Mouse (Mus musculus) activated CD4-positive, CD25-positive, alpha-beta regulatory T cell, adult 4 months (primary cell): ENCODE data around the gene Sppl2b. TPM values are rescaled to one million over a fixed set of nuclear protein-coding genes. Genes with fewer than 3 reads are reported as not detected.
"Not testable (repeated sequence)": the region's sequence is repeated elsewhere in the genome, so short reads cannot be mapped to it uniquely, and the experiment has no call there.

Experiments used
- ATAC-seq: one replicate; pipeline ENCODE4 v1.8.0; 2017
- polyA plus RNA-seq, 2 experiments: library from polyadenylated mRNA; unstranded; fragments of 100-300 nt; shearing (Covaris generic); gene quantifications; one replicate each; pipeline ENCODE4 v1.2.1; 2017

Sppl2b gene
- polyA plus RNA-seq = 10 to 100 TPM in 1 of 2 experiments, 1 to 10 TPM in 1; 8.9 to 18.4 TPM

DNA sequence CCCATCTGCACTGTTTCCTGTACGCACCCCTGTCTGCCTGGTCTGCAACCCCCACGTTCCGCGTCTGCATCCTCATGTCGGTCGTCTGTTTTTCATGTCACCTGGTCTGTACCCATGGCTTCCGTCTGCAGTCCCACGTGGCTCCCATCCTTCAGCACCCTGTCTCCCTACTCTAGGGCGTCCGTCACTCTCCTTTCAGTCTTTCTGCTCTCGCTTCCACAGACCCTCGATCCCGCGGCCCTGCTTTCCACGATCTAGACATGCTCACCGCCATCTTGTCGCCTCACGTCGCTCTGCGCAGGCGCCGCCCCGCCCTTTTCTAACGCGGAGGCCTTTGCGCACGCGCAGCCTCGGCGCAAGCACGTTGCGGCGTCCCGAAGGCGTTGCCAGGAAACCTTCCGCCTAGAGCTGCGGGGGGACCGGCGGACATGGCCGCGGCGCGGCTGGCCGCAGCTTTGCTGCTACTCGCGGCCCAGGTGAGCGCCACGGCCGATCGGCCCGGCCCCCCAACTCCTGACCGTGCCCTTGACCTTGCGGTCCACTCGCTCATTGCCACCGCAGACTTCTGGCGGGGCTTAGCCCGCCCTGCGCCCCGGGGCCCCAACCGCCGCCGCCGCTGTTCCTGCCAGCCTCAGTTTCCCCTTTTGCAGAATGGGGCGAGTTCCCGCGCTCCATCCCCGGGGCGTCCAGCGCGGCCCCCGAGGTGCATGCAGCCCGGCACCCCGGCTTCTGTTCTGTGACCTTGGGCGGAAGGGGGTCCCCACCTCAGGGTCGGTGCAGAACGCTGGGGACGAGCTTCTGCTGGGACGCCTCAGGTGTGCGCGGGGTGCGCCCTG lies at the start of gene Sppl2b, which contains the start of gene Lsm7:
Sppl2b (plus strand) TSS at position 363 of the 836 bp plus-strand sequence.
Lsm7 (minus strand) TSS at position 297 of the 836 bp plus-strand sequence.
- peak; percentile 70 for ATAC-seq

DNA sequence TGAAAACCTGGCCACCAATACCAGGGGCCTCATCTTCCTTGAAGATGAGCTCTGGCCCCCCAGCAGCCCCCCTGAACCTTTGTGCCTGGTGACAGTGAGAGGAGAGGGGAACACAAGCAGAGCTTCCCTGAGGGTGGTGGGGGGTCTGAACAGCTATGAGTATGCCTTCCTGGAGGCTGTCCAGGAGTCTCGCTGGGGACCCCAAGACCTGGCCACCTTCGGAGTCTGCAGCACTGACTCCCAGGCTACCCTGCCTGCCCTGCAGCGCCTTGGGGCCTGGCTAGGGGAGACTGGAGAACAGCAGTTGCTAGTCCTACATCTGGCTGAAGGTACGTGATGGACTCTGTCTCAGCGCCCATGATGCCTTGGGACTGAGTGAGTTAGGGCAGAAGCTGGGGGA lies 49.8 kb upstream of the Sppl2b start:
- no peak for ATAC-seq

DNA sequence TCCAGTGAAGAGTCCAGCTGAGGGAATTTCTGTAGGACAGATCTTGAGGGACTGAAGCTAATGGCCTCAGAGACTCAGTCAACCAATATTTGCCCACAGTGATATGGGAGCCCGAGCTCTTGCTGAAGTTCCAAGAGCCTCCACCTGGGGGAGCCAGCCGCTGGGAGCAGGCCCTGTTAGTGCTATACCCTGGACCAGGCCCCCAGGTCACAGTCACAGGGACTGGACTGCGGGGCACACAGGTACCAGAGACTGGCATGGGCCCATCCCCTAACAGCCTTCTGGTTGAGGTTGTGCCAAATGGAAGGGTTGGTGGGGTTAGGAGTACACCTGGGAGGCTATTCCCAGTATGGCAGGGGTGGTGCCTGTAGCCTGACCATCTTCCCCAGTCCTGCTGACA lies 49.1 kb upstream of the Sppl2b start:
- peak; percentile 56 for ATAC-seq

DNA sequence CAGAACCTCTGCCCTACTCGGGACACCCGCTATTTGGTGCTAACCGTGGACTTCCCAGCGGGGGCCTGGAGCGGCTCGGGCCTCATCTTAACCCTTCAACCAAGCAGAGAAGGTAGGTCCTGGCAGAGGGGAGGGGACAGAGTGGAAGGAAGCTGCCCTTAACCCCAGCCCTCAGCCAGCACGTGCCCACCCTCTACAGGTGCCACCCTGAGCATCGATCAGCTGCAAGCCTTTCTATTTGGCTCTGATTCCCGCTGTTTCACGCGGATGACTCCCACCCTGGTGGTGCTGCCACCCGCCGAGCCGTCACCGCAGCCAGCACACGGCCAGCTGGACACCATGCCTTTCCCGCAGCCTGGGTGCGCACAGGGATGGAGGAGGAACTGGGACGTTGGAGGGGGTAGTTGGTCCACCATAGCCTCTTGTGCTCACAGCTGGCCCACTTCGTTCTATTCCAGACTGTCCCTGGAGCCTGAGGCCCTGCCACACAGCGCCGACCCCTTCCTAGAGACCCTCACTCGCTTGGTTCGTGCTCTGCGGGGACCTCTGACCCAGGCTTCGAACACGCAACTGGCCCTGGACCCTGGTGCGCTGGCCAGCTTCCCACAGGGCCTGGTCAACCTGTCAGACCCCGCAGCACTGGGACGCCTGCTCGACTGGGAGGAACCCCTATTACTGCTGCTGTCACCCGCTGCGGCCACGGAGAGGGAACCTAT lies 48.6 kb upstream of the Sppl2b start:
- ATAC-seq = no peak

DNA sequence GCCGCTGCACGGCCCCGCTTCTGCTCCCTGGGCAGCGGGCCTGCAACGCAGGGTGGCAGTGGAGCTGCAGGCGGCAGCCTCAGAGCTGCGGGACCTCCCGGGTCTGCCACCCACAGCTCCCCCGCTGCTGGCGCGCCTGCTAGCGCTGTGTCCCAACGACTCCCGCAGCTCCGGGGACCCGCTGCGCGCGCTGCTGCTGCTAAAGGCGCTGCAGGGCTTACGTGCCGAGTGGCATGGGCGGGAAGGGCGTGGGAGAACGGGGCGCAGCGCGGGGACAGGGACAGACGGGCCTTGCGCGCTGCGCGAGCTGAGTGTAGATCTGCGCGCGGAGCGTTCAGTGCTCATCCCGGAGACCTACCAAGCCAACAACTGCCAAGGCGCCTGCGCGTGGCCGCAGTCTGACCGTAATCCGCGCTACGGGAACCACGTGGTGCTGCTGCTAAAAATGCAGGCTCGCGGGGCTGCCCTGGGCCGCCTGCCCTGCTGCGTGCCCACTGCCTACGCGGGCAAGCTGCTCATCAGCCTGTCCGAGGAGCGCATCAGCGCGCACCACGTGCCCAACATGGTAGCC lies 47.9 kb upstream of the Sppl2b start:
- peak; percentile 31 for ATAC-seq

DNA sequence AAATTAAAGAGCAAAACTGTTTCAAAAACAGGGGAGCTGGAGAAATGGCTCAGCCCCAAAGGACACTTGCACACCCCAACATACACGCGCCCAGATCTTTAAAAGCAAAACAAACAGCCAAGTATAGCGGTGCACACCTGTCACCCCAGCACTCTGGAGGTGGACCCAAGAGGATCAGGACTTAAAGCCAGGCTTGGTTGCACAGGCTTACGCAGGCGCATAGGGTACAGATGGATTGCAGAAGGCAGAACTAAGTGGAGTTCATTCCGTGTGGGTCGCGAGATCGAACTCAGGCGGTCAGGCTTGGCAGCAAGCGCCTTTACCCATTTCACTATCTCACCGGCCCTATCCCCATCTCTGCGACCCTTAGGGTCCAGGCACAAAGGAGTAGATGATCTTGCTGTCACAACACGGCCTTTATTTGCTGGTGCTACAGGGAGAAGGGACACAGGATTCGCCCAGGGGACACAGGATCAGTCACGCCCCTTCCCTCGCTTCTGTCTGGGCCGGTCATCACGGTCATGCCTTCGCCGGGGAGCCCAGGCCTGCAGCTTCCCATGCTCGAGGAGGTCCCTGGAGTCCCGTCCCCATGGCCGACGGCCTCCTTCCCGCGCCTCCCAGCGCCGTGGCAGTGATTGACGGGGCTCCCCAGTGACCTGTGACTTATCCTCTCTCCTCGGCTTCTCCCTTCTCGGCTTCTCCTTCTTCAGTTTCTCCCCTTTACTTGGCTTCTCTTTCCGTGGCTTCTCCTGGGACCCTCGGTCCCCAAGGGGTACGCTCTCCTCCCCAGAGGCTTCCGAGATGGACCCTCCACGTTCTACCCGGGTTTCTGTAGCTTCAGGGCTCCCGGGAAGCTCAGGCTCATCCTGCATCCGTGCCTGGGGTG lies 46.7 kb upstream of the Sppl2b start:
- ATAC-seq = no peak

DNA sequence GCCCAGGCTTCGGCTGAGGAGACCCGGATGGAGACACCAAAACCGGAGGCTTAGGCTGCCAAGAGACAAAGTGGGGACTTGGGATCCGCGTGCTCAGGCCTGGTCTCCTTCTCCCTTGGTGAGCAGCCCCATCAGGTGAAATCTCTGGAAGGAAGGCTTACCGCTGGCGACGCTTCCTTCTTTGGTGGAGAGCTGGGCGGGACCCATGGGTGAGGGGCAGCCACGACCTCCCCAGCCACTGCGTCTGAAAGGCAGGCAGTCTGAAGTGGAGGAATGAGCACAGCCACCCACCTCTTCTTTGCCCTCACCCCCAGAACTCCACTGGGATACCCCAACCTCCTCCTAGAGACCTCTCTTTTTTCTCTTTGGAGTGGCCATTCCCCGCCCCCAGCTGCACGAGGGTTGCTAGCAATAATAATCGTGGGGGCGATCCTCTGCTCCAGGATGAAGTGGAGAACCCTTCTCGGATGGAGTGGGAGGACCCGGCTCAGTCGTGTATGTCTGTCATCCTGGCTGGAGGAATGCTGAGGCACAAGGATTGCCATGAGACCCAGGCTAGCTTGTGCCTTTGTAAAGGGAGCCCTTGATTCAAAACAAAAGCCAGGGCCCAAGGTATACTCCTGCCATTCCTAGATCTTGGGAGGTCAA lies 46.0 kb upstream of the Sppl2b start:
- no peak for ATAC-seq

DNA sequence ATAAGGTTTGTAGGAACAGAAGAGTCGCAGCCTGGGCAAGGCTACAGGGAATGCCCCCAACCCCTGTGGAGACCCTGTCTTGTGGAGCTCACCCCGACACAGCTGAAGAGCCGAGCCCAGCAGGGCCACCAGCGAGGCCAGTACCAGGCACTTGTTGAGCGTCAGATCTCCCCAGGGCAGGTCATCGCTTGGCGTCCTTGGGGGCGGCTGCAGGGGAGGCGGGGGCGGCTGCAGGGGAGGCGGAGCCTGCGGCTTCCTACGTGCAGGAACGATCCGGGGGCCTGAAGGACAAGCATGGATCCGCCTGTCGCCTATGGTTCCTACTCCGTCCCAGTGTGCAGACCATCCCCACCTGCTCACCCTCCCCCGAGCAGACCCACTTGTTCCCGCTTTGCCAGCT lies 45.0 kb upstream of the Sppl2b start:
- ATAC-seq = no peak

DNA sequence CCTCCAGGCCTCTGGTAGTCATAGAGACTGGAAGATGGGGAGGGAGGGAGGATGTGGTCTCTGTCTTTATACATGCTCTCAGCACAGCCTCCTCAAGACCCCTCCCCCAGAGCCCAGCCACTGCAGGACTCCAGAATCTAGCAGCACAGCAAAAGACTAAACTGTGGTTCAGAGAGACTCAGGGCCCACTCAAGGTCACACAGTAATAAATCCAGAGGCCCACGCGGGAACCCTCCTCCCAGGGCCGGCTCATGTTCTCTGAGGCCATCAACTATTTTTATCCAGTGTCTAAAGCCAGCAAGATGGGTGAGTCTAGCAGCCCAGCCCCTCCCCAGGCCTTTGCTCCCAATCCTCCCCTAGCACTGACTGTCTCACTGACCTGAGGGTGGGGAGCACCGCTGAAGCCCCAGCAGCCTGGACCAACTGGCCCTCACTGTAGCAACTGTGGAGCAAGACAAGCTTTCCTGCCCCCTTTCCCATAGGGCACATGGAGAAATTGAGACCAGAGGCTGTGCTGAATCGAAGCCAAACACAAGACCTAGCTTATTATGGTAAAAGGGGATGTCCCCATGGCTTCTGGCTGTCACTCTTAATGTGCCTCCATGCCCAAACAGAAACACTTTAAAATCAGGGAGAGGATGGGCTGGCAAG lies 42.6 kb upstream of the Sppl2b start:
- no peak for ATAC-seq

DNA sequence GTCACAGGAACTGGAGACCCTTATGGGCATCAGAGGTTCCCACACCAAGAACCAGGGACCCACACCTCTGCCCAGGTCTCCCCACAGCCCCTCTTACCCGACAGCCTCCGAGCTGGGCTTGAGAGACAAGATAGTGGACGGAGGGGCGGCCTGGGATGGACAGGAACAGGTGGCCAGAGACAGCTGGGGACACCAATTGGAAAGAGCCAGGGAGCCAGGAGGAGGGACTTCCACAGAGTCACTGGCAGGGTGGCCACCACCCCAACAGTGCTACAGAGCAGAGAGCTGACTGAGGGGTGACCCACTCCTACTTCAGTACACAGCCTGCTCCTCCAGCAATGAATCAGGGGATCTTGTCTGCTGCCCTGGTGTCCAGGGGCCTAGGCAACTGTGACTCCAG lies 41.7 kb upstream of the Sppl2b start, which contains the start of gene Jsrp1:
Jsrp1 (minus strand) TSS at position 133 of the 400 bp plus-strand sequence.
- ATAC-seq = no peak

DNA sequence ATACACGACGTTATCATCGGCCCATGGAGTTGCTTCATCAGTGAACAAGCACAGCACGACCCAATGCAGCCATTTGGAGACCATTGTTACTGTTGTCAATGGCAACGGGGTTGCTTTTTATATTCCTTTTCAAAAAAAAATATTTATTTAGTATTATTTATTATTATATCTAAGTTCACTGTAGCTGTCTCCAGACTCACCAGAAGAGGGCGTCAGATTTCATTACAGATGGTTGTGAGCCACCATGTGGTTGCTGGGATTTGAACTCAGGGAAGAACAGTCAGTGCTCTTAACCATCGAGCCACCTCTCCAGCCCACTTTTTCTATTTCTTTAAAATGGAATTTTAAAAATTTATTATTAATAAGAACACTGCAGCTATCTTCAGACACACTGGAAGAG lies 40.3 kb upstream of the Sppl2b start:
- ATAC-seq = no peak

DNA sequence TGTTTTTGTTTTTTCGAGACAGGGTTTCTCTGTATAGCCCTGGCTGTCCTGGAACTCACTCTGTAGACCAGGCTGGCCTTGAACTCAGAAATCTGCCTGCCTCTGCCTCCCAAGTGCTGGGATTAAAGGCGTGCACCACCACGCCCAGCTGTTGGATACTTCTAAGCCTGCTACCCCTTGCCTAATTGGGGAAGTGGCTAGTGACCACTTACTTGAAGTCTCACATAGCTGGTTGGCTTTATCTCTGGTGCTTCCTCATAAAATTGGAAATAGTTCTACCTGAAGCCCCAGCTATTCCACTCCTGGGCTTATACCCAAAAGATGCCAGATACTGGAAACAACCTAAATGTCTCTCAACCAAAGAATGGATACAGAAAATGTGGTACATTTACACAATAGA lies 38.8 kb upstream of the Sppl2b start:
- not testable (repeated sequence) for ATAC-seq

DNA sequence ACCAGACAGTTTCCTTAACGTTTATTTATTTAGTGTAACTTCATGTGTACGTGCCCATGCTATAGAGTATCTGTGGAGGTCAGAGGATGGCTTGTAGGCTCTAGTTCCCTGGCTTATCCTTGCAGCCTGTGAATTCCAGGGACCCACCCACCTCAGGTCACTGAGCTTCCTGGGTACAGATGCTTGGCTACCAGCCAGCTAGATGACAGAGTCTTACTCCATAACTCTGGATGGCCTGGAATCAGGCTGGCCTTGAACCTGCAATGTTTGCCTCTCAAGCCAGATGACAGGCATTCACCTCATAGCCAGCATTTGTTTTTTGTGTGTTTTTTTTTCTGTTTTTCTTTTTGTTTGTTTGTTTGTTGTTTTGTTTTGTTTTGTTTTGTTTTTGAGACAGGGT lies 37.9 kb upstream of the Sppl2b start:
- ATAC-seq = no peak

DNA sequence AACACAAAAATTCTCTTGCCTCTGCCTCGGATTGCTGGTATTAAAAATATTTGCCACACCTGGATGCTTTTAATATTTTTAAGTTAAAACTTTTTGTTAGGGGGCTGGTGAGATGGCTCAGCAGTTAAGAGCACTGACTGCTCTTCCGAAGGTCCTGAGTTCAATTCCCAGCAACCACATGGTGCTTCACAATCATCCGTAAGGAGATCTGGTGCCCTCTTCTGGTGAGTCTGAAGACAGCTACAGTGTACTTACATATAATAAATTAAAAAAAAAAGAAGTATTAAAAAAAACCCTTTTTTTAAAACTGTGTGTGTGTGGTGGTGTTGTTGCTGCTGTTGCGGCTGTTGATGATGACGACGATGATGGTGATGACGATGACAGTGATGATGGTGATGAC lies 37.1 kb upstream of the Sppl2b start:
- ATAC-seq = not testable (repeated sequence)

DNA sequence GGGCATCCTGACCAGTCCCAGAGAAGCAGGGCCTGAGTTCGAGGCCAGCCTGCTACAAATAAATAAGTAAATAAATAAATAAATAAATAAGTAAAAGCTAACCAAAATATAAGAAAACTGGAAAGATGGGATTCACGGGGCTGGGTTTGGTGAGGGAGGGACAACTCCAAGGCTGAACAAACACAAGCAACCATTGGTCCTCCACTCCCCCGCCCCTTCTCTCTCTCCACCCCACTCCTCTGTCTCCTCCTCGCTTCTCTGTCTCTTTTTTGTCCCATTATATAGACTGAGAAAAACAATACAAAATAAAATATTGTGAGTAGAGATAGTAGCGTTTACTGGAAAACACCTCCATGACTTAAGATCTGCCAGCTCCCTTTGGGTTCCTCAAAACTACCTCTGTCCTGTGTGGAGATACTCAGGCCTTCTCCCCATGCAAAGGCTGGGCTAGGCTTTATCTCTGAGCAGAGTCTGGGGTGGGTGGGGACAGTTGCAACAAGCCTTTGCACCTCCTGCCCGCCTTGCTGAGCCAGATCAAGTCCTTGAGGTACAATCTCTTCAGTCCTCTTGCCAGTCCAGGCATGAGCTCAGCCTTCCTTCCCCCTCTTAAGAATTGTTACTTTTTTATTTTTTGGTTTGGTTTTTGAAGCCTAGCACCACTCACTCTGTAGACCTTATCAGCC lies 36.3 kb upstream of the Sppl2b start:
- no peak for ATAC-seq

DNA sequence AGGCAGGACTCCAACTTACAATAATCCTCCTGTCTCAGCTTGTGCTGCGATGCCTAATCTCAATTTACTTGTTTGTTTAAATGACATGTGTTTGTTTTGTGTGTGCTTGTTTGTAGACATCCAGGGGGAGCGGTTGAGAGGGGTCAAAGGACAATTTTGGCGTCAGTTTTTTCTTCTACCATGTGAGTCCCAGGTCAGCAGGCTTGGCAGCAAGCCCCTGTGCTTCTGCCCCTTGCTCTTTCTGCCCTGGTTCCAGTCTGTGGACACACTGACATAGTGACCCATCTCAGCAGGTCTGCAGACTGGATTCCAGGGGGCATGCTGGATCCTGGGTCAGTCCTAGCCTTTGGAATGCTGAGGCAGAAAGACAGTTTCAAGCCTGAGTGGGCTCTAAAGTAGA lies 35.7 kb upstream of the Sppl2b start:
- ATAC-seq = no peak

DNA sequence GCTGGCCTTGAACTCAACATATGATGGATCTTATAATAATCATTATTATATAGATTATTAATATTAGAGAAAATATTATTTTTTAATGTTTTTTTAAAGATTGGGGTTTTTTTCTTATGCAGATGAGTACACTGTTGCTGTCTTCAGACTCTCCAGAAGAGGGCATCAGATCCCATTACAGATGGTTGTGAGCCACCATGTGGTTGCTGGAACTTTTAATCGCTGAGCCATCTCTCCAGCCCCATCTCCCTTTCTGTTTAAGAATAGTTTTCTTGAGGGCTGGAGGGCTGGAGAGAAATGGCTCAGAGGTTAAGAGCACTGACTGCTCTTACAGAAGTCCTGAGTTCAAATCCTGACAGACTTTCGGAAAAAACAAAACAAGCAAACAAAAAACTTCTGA lies 33.1 kb upstream of the Sppl2b start:
- no peak for ATAC-seq

DNA sequence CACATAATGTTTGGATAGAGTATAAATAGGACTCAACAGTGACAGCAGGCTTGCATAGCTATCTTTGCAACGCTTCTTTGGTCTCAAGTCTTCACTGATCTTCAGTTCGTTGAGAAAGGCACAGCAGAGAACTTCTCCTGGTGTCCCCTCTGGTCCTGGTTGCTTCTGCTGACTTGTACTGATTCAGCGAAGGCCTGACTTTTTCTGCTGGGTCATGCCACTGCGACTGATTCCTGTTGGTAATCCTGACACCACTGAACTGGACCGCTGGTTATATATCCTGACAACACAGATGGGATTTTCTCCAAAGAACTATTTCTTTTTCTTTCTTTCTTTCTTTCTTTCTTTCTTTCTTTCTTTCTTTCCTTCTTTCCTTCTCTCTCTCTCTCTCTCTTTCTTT lies 32.5 kb upstream of the Sppl2b start:
- ATAC-seq = no peak

DNA sequence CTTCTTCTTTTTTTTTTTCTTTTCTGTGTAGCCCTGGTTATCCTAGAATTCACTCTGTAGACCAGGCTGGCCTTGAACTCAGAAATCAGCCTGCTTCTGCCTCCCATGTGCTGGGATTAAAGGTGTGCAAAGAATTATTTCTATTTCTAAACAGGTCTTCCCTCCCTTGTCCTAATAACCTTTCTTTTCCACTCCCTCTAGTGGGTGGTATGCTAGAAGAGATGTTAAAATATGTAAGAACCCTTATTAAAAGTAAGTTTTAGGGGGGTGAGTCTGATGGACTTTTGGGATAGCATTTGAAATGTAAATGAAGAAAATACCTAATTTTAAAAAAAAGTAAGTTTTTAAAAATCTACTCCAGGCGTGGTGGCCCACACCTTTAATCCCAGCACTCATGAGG lies 31.8 kb upstream of the Sppl2b start:
- ATAC-seq = no peak

DNA sequence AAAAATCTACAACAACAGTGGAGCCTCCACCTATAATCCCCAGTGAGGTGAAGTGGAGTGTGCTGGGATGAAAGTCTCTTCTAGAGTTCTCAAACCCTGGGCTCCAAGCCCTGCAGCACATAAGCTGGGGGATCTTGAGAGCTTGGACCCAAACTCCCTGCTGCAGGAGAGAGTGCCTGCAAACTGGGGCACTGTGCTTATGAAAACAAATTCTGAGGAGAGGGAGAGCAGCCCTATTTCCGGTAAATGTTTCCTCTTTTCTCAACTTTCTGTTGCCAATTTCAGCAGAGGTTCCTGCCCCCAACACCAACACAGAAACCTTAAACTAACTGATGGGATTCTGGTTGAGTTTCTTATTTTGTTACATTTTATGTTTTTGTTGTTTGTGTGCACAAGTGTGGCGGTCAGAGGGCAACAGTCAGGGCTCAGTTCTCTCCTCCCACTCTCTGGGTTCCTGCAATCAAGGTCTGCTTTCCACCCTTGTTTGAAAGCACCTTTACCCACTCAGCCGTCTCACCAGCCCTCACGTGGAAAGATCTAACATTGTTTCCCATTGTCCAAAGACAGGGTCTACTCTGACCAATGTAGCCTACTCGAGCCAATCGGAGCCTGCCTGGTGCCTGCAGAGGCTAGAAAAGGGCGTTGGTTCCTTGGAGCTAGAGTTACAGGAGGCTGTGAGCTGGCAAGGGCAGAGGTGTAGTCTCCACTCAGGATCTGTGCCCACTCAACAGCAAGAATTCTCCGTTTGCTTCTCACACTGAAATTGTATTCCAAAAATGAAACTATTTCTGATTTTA lies 31.0 kb upstream of the Sppl2b start:
- ATAC-seq = no peak
